Mouse (Mus musculus) heart, embryonic 14.5 days (tissue): ENCODE measurements at regions not wholly inside any gene's neighbourhood (a gene's known extent, or its start where the extent isn't known, plus 50 kb on each side); places are given as distances from the start of the nearest gene placed in this dataset.

Experiments used
- ATAC-seq: fragments of 200-750 bp; cut with Nextera tagmentation; 2 replicates; pipeline ENCODE4 v1.8.0; 2017; ENCODE audit warnings: low read depth, moderate TSS enrichment; ENCODE audit not compliant: insufficient number of reproducible peaks, insufficient read depth, low FRiP score
- H3K27ac ChIP-seq, 2 experiments: fragments of 200-500 bp in 1 of 2; fragments of 300-500 bp in 1 of 2; sonication (generic) in 1 of 2; replicated peaks in 1 of 2; 2 replicates each; pipeline ENCODE4 v1.5.1; 2012 to 2014; ENCODE audit warnings: low read depth in 2 of 2, low read length in 2 of 2, control low read depth in 1 of 2, mild to moderate bottlenecking in 1 of 2, mixed read lengths in 1 of 2; ENCODE audit not compliant: control insufficient read depth in 1 of 2, insufficient read depth in 1 of 2
- H3K27me3 ChIP-seq: fragments of 300-500 bp; sonication (generic); 2 replicates; pipeline ENCODE4 v1.6.1; 2014; ENCODE audit warnings: mild to moderate bottlenecking, low read length, control low read depth; ENCODE audit not compliant: control insufficient read depth, insufficient read depth
- H3K36me3 ChIP-seq: fragments of 300-500 bp; sonication (generic); 2 replicates; pipeline ENCODE4 v1.6.1; 2014; ENCODE audit warnings: mild to moderate bottlenecking, control low read depth, low read length, mixed read lengths; ENCODE audit not compliant: control insufficient read depth, insufficient read depth
- H3K4me1 ChIP-seq, 2 experiments: fragments of 200-500 bp in 1 of 2; fragments of 300-500 bp in 1 of 2; sonication (generic) in 1 of 2; 2 replicates each; pipeline ENCODE4 v1.6.1; 2012 to 2014; ENCODE audit warnings: low read length in 2 of 2, control low read depth in 1 of 2, mixed read lengths in 1 of 2; ENCODE audit not compliant: control insufficient read depth in 2 of 2, insufficient read depth in 2 of 2
- H3K4me2 ChIP-seq: fragments of 300-500 bp; sonication (generic); 2 replicates; pipeline ENCODE4 v1.6.1; 2014; ENCODE audit warnings: mild to moderate bottlenecking, low read length
- H3K4me3 ChIP-seq, 2 experiments: fragments of 200-500 bp in 1 of 2; fragments of 300-500 bp in 1 of 2; sonication (generic) in 1 of 2; 2 replicates each; pipeline ENCODE4 v1.5.1; 2012 to 2014; ENCODE audit warnings: low read length in 2 of 2, mild to moderate bottlenecking in 2 of 2, control low read depth in 1 of 2, low read depth in 1 of 2, moderate library complexity in 1 of 2; ENCODE audit not compliant: control insufficient read depth in 1 of 2, insufficient read depth in 1 of 2
- H3K9ac ChIP-seq: fragments of 300-500 bp; sonication (generic); 2 replicates; pipeline ENCODE4 v1.6.1; 2014; ENCODE audit warnings: mild to moderate bottlenecking, low read length
- H3K9me3 ChIP-seq: fragments of 300-500 bp; sonication (generic); 2 replicates; pipeline ENCODE4 v1.6.1; 2016; ENCODE audit warnings: low read length, control low read depth; ENCODE audit not compliant: control insufficient read depth
- WGBS: fragments of 180-500 bp; shearing (Covaris S2); extraction: QIAGEN DNeasy Blood & Tissue Kit; methylation state at CpG from one replicate; pipeline ENCODE4 v1.1.7; 2014; 5-methylcytosine and 5-hydroxymethylcytosine counted together

- no peak for ATAC-seq
- Histone ChIP-seq H3K9me3 (no peaks in the 10 kb centered on the region), H3K36me3 (no peaks in the 10 kb centered on the region), H3K27me3 (no peaks in the 10 kb centered on the region), H3K27ac (no peak overlapping the region), H3K9ac (no peak overlapping the region), H3K4me3 (no peak overlapping the region), H3K4me1 (no peaks in the 10 kb centered on the region), H3K4me2 (no peak overlapping the region)
- WGBS: 87% methylated on average over 1 of the region's 1 CpGs
Measured at GRCm38 (mm10) chr13:16669281-16669680, 657.6 kb downstream of the Inhba start.

DNA sequence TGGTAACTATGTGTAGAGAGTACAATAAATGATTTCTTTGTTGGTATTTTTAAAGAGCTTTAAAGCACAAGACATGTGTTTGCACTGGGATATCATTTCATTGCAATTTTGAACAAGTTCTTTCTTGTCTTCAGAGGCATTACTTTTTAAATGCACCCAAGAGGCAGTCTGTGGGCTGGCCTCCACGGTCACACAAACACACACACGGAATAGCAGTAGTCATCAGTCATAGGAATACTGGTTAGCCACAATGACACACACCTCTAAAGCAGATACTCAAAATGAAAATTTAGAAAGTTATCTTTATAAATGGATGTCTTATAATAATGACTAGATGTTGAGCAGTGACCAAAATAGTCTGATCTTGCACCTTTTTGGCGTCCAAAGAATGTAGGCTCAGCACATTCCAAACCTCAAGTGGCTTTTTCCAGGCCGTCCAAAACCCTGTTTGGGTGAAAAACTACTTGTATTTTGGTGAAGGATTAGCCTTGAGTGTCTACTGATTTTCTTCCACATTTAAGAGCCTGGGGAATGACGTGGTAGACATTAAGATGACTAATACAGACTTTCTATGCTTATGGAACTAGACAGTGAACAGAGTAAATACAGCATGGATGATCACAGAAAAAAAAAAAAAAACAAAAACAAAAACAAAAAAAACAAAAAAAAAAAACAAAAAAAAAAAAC, 658.5 kb downstream of the Inhba start:
- no peak for ATAC-seq
- no peaks in the 10 kb centered on the region for H3K36me3 ChIP-seq
- H3K27ac ChIP-seq: no peak overlapping the region
- no peaks in the 10 kb centered on the region for H3K4me1 ChIP-seq
- H3K27me3 ChIP-seq: no peaks in the 10 kb centered on the region
- H3K4me2 ChIP-seq: no peak overlapping the region
- no peak overlapping the region for H3K9ac ChIP-seq
- whole genome bisulfite sequencing: 63% methylated on average over 5 of the region's 5 CpGs
- H3K4me3 ChIP-seq: no peak overlapping the region
- no peaks in the 10 kb centered on the region for H3K9me3 ChIP-seq

DNA sequence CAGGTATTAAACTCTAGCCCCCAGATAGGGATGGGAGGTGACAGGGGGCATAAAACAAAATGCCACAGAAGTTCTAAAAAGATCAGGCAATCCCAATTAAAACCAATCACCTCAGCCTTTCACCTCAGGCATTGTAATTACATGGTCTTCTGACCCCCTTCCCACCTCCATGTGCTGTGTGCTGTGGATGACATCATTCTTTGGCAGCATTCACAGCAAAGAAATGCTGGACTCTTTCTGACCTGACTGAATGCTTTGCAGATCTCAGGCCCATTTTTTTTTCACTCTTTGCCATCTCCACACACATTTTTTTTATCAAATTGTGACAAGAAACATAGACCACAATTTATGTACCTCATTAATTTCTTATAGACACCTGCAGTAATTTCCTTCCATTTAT, 659.1 kb downstream of the Inhba start:
- H3K27ac ChIP-seq: no peak overlapping the region
- H3K27me3 ChIP-seq: no peaks in the 10 kb centered on the region
- H3K9me3 ChIP-seq: no peaks in the 10 kb centered on the region
- no peak overlapping the region for H3K4me2 ChIP-seq
- H3K9ac ChIP-seq: no peak overlapping the region
- H3K36me3 ChIP-seq: no peaks in the 10 kb centered on the region
- H3K4me1 ChIP-seq: no peaks in the 10 kb centered on the region
- no peak overlapping the region for H3K4me3 ChIP-seq
- ATAC-seq: no peak

DNA sequence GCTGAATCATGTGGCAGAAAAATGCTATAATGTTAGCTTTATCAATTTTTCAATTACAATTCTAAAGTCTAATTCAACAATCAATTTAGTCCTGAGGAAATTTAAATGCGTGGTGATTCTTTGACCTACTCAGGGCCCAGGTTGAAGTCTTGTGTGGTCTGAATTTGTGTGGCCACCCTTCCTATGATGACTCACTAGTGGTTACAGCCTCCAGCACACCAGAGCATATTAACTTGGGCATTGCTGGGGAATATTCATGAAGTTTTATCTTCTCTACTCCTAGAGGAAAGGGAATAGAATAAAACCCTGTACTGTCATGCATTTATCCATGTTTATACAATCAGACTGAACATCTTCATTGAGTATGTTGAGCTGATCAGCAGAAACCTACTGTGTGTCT, 665.2 kb downstream of the Inhba start:
- 87% methylated on average over 1 of the region's 1 CpGs for WGBS
- Histone ChIP-seq H3K4me1 (no peaks in the 10 kb centered on the region), H3K36me3 (no peaks in the 10 kb centered on the region), H3K9ac (no peak overlapping the region), H3K4me3 (no peak overlapping the region), H3K27me3 (no peaks in the 10 kb centered on the region), H3K9me3 (no peaks in the 10 kb centered on the region), H3K27ac (no peak overlapping the region), H3K4me2 (no peak overlapping the region)
- ATAC-seq: no peak

DNA sequence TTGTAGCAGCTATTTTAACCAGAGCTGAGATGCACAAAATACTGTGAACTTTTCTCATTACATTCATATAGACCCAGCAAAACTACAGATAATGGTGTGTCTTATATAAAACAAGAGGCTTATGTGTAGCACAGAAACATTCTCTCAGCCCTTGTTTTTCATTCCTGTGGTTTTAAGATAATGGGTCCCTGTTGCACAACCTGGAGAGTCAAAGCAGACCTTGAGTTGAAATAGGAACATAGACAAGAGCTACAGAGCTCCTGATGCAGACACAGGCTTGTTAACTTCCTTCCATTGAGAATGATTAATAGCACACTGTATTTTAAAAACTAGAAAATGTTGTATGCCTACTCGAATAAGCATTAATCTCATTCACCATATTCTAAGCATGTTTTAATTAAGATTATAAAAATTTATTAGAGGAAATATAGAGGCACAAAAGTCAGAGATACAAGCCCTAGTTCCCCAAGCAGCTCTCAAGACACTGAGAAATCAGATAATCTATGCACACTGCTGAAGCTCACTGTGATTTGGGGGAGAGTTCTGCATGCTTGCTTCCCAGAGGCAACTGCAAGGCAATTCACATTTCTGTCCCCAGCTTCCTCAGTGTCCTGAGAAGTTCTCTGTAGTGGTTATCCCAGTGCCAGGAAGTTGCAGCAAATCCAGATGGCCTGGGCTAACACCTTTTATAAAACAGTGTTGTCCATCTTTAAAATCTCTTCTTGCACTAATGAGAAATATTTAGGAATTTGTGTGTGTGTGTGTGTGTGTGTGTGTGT, 666.8 kb downstream of the Inhba start:
- Histone ChIP-seq H3K36me3 (no peaks in the 10 kb centered on the region), H3K4me2 (no peak overlapping the region), H3K4me3 (no peak overlapping the region), H3K27ac (no peak overlapping the region), H3K27me3 (no peaks in the 10 kb centered on the region), H3K9me3 (no peaks in the 10 kb centered on the region), H3K9ac (no peak overlapping the region), H3K4me1 (no peaks in the 10 kb centered on the region)
- WGBS: 49% methylated on average over 1 of the region's 1 CpGs
- ATAC-seq: no peak

GRCm38 (mm10) chr13:16694201-16694600, 682.5 kb downstream of the Inhba start:
- no peak overlapping the region for H3K27ac ChIP-seq
- WGBS: 86% methylated on average over 1 of the region's 1 CpGs
- H3K9ac ChIP-seq: no peak overlapping the region
- H3K36me3 ChIP-seq: no peaks in the 10 kb centered on the region
- H3K27me3 ChIP-seq: no peaks in the 10 kb centered on the region
- H3K4me1 ChIP-seq: 0 out of 4 replicates have a peak, but pooled peaks cover 0 to 3% of the 10 kb centered on the region in 2 experiments
- H3K4me3 ChIP-seq: no peak overlapping the region
- no peak overlapping the region for H3K4me2 ChIP-seq
- no peak for ATAC-seq
- no peaks in the 10 kb centered on the region for H3K9me3 ChIP-seq

DNA sequence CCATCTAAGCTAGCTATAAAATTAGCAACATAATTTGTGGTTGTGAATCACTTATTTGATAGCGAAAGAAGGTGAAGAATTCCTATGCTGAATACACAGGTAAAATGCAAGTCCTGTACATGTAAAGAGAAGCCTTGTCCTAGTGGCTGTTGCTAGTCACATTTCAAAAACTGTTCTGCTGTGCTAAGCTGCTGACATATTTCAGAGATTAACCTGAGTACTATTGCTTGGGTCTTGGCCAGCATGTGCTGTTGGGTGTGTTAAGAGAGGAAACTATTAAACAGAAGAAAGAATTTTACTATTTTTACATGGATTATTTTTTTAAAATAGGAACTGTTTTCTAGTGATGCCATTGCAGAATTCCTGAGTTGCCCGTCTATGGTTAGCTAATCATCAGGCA, 689.3 kb downstream of the Inhba start:
- Histone ChIP-seq H3K9ac (no peak overlapping the region), H3K27me3 (no peaks in the 10 kb centered on the region), H3K4me1 (peaks cover 2 to 10% of the 10 kb centered on the region in 2 experiments; a peak in 3 of 4 replicates), H3K9me3 (no peaks in the 10 kb centered on the region), H3K36me3 (no peaks in the 10 kb centered on the region), H3K27ac (peak overlapping the region in 1 of 2 experiments; percentile 35; a peak in 2 of 4 replicates), H3K4me3 (no peak overlapping the region), H3K4me2 (no peak overlapping the region)
- no peak for ATAC-seq
- 46% methylated on average over 2 of the region's 2 CpGs for whole genome bisulfite sequencing
